Mouse (Mus musculus) hindbrain, embryonic 14.5 days (tissue): ENCODE results near the gene Ifitm1. TPM values are rescaled to one million over a fixed set of nuclear protein-coding genes. Genes with fewer than 3 reads are reported as not detected.

Experiments
- ATAC-seq: fragments of 200-750 bp; cut with Nextera tagmentation; 2 replicates; pipeline ENCODE4 v1.8.0; 2017; ENCODE audit warnings: moderate number of reproducible peaks, mild to moderate bottlenecking, moderate TSS enrichment, moderate library complexity; ENCODE audit not compliant: low FRiP score
- DNase-seq: peaks from one replicate; pipeline ENCODE4 v3.0.0-alpha.2; 2015; ENCODE audit warnings: low spot score
- H3K27ac ChIP-seq: fragments of 300-500 bp; sonication (generic); 2 replicates; pipeline ENCODE4 v1.5.1; 2014; ENCODE audit warnings: mild to moderate bottlenecking, moderate library complexity
- H3K27me3 ChIP-seq: fragments of 300-500 bp; sonication (generic); 2 replicates; pipeline ENCODE4 v1.6.1; 2014; ENCODE audit warnings: mild to moderate bottlenecking, low read length, mixed read lengths; ENCODE audit not compliant: control insufficient read depth, insufficient read depth
- H3K36me3 ChIP-seq: fragments of 300-500 bp; sonication (generic); replicated peaks from 2 replicates; pipeline ENCODE4 v1.6.1; 2014; ENCODE audit not compliant: control insufficient read depth, insufficient read depth
- H3K4me1 ChIP-seq: fragments of 300-500 bp; sonication (generic); replicated peaks from 2 replicates; pipeline ENCODE4 v1.6.1; 2014; ENCODE audit warnings: antibody characterized with exemption, low read length, mixed read lengths; ENCODE audit not compliant: control insufficient read depth, insufficient read depth
- H3K4me2 ChIP-seq: fragments of 300-500 bp; sonication (generic); replicated peaks from 2 replicates; pipeline ENCODE4 v1.6.1; 2014; ENCODE audit warnings: mild to moderate bottlenecking, moderate library complexity
- H3K4me3 ChIP-seq: fragments of 300-500 bp; sonication (generic); replicated peaks from 2 replicates; pipeline ENCODE4 v1.5.1; 2014; ENCODE audit warnings: mild to moderate bottlenecking, low read length
- H3K9ac ChIP-seq: fragments of 300-500 bp; sonication (generic); 2 replicates; pipeline ENCODE4 v1.6.1; 2014
- H3K9me3 ChIP-seq: fragments of 300-500 bp; sonication (generic); 2 replicates; pipeline ENCODE4 v1.6.1; 2016; ENCODE audit warnings: low read length; ENCODE audit not compliant: control insufficient read depth
- WGBS: fragments of 180-500 bp; shearing (Covaris S2); extraction: QIAGEN DNeasy Blood & Tissue Kit; methylation state at CpG from one replicate; pipeline ENCODE4 v1.1.7; 2014; 5-methylcytosine and 5-hydroxymethylcytosine counted together
- polyA plus RNA-seq: library from polyadenylated mRNA; unstranded; fragments of >200 nt; fragmentation: Nextera tagmentation; extraction: Ambion mirVana; gene quantifications from 2 replicates; pipeline ENCODE4 v1.2.1, GENCODE M21; 2014

The Ifitm1 gene
- polyA plus RNA-seq, 1 experiment from 2014 or later: 21.9 TPM

DNA sequence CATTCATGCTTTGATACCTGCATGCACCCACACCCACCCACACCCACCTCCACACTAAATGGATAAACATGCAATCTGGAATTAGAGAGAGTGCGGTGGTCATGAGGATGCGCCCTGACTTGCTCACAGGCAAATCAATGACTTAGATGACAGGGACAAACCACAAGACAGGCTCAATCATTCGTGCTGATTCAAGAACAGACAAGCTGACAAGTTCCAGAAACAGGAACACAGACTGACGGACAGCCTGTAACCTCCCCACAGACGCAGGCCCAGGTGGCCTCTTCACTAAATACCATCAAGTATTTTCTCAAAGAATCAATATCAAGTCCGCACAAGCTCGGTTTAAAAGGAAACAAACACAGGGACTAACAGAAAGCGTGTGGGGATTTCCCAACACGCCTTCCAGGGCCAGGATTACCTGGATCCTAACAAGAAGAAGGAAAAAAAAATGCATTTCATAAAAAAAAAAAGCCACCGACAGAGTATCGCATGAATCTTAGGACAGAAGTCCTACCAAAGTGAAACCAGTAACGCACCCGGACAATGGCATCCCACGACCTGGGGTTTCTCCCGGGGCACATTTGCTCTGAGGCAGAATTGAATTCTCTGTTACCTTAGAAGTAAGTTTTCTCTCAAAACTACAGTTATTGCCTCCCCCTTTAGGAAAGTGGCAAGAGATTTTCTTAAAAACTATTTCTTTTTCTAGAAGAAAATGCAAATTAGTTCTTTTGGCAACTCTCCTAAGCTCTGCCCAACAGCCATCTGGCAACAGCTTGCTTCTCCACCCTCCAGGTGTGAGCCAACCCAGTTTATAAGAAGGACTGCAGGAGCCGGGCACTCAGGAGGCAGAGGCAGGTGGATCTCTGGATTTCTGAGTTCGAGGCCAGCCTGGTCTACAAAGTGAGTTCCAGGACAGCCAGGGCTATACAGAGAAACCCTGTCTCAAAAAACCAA lies 20.4 kb downstream of the Ifitm1 start:
- no peaks in the 10 kb centered on the region for H3K36me3 ChIP-seq
- H3K4me1 ChIP-seq: no peaks in the 10 kb centered on the region
- no peaks in the 10 kb centered on the region for H3K27me3 ChIP-seq
- no peak overlapping the region for H3K9ac ChIP-seq
- no peak for ATAC-seq
- H3K9me3 ChIP-seq: no peaks in the 10 kb centered on the region
- 87% methylated on average over 17 of the region's 17 CpGs for WGBS
- DNase-seq: no peak
- H3K27ac ChIP-seq: no peak overlapping the region
- no peak overlapping the region for H3K4me2 ChIP-seq
- H3K4me3 ChIP-seq: no peak overlapping the region

- Histone ChIP-seq H3K27ac (no peak overlapping the region), H3K9me3 (no peaks in the 10 kb centered on the region), H3K36me3 (no peaks in the 10 kb centered on the region), H3K4me1 (no peaks in the 10 kb centered on the region), H3K9ac (no peak overlapping the region), H3K4me2 (no peak overlapping the region), H3K4me3 (no peak overlapping the region), H3K27me3 (no peaks in the 10 kb centered on the region)
- 67% methylated on average over 4 of the region's 4 CpGs for WGBS
- no peak for DNase-seq
- no peak for ATAC-seq
These were observed 22.0 kb downstream of the Ifitm1 start for GRCm38 (mm10) chr7:140989022-140989421.

DNA sequence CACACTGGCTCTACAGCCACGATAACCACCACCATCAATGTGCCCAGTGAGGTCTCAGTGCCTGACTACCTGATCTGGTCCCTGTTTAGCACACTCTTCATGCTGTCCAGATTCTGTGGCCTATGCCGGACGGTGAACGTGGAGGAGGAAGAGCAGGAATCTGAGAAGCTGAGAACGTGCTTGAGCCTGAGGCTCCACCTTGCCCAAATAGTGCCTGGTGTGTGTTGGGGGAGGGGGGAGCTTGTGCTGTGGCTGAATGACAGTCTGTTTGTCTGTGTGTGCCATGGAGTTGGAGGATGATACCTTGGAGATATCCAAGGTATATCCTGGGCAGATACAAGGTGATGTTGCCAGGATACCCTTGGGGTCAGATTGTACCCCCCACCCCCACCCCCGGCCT lies 23.2 kb downstream of the Ifitm1 start:
- H3K36me3 ChIP-seq: no peaks in the 10 kb centered on the region
- ATAC-seq (no peak), DNase-seq (no peak)
- no peaks in the 10 kb centered on the region for H3K27me3 ChIP-seq
- H3K4me3 ChIP-seq: no peak overlapping the region
- no peak overlapping the region for H3K4me2 ChIP-seq
- 78% methylated on average over 6 of the region's 6 CpGs for WGBS
- H3K9me3 ChIP-seq: no peaks in the 10 kb centered on the region
- H3K4me1 ChIP-seq: no peaks in the 10 kb centered on the region
- no peak overlapping the region for H3K27ac ChIP-seq
- H3K9ac ChIP-seq: no peak overlapping the region

DNA sequence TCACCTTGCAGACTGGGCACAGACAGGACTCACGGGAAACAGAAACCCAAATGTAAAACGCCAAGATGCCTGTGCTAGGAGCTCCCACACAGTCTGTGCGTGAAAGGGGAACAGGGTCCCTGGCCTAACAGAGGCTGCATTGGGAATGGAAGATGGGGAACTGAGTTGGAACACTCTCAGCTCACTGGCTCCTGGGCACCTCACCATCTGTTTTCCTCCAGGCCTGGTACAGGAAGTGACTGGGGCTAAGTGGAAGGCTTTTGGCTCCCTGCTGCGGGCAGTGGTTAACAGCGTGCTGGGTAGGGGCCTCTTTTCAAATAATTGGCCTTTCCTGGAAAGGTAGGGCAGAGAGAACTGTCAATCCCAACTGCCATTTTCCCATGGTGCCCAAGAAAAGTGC lies 23.6 kb downstream of the Ifitm1 start:
- no peaks in the 10 kb centered on the region for H3K36me3 ChIP-seq
- no peak overlapping the region for H3K27ac ChIP-seq
- DNase-seq (no peak), ATAC-seq (no peak)
- no peaks in the 10 kb centered on the region for H3K9me3 ChIP-seq
- no peak overlapping the region for H3K9ac ChIP-seq
- no peaks in the 10 kb centered on the region for H3K27me3 ChIP-seq
- H3K4me3 ChIP-seq: no peak overlapping the region
- no peaks in the 10 kb centered on the region for H3K4me1 ChIP-seq
- 72% methylated on average over 5 of the region's 5 CpGs for WGBS
- H3K4me2 ChIP-seq: no peak overlapping the region

DNA sequence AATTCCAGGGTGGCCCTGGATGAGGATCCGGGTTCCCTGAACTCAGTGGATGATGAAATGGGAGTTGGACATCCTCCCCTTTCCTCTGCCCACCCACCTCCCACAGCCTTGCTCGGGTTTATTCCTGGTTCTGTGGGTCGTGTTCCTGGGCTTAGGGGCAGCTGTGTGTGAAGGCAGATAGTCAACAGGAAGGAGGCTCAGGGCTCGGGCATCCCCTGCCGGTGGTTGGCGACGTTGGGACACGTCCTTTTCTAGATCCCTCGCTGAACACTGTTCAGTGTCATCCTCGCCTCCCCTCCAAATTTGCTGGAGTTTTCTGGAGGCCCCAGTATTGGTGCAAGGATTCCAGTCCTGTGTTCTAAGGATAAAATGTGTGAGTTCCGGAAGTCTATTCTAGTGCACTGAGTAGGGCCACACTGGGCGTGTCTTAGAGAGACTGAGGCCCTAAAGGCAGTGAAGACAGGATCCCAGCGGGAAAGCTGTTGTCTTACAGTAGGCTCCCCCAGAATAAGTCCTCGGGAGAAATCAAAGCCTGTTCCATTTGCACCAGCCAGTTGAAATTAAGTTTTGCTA lies 24.2 kb downstream of the Ifitm1 start:
- WGBS: 85% methylated on average over 14 of the region's 14 CpGs
- ATAC-seq: no peak

DNA sequence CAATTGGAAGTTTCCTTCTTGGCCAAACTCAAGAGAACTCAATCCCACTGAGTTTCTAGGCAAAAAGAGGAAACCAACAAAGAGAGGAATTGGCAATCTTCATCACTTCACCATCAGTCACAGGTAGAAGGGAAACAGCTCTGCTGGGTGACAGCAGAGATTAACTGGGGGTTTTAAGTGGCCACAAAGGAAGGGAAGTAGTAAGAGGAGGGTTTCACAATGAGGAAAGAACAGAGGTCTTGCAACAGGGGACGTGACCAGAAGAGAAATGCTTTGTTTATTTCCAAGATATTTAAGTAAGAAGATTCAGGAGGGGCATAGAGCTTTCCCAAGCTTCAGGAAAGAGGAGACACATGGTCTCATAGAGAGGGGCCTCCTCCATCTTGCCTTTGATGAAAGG lies 30.8 kb downstream of the Ifitm1 start:
- no peak overlapping the region for H3K9ac ChIP-seq
- WGBS: 76% methylated on average over 1 of the region's 1 CpGs
- no peaks in the 10 kb centered on the region for H3K36me3 ChIP-seq
- no peak for ATAC-seq
- DNase-seq: no peak
- H3K27ac ChIP-seq: no peak overlapping the region
- no peaks in the 10 kb centered on the region for H3K27me3 ChIP-seq
- H3K4me2 ChIP-seq: no peak overlapping the region
- no peak overlapping the region for H3K4me3 ChIP-seq
- H3K9me3 ChIP-seq: no peaks in the 10 kb centered on the region
- H3K4me1 ChIP-seq: no peaks in the 10 kb centered on the region

More for the DNA sequence above, 24.2 kb downstream of the Ifitm1 start:
- Histone ChIP-seq H3K27ac (no peak overlapping the region), H3K9ac (no peak overlapping the region), H3K9me3 (no peaks in the 10 kb centered on the region), H3K4me2 (no peak overlapping the region), H3K27me3 (no peaks in the 10 kb centered on the region), H3K4me3 (no peak overlapping the region), H3K4me1 (no peaks in the 10 kb centered on the region), H3K36me3 (no peaks in the 10 kb centered on the region)
- no peak for DNase-seq

DNA sequence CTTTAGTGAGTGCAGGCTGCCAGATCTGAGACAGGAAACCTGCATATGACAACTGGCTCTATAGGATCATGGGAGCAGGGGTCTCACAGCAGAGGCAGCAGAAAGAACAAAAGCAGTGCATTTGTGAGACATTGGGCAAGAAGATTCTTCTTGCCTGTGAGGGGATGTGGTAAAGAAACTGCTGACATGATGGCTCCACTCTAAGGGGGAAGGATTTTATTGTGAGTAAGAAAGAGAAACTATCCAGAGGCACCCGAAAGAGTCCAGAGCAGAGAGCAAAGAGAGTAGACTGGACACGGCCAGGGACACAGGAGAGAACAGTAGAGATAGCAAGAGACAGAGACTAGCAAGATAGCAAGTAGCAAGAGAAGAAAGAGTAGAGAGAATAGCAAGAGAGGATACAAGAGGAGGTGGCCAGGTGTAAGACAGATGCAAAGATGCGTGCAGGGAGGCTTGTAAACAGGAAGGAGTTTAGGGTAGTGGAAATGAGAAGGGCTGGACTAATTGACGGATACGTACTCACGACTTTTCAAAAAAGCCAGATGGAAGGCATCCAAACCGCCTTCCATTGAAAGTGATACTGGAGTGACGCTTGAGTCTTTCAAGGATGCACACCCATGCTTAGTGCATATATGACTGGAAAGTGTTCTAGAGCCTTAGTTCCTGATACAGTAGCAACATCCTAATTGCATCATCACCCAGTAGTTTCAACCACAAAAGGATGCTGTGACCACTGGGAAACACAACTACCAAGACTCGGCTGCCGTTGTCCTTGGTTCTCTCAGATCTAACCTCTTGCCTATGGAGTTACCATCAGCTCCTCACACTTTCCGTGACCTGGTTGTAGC lies 32.1 kb downstream of the Ifitm1 start:
- 94% methylated on average over 11 of the region's 11 CpGs for WGBS
- H3K36me3 ChIP-seq: no peaks in the 10 kb centered on the region
- no peak for ATAC-seq
- no peak overlapping the region for H3K27ac ChIP-seq
- H3K4me1 ChIP-seq: no peaks in the 10 kb centered on the region
- H3K4me3 ChIP-seq: no peak overlapping the region
- DNase-seq: no peak
- no peaks in the 10 kb centered on the region for H3K9me3 ChIP-seq
- no peak overlapping the region for H3K4me2 ChIP-seq
- H3K9ac ChIP-seq: no peak overlapping the region
- H3K27me3 ChIP-seq: no peaks in the 10 kb centered on the region

DNA sequence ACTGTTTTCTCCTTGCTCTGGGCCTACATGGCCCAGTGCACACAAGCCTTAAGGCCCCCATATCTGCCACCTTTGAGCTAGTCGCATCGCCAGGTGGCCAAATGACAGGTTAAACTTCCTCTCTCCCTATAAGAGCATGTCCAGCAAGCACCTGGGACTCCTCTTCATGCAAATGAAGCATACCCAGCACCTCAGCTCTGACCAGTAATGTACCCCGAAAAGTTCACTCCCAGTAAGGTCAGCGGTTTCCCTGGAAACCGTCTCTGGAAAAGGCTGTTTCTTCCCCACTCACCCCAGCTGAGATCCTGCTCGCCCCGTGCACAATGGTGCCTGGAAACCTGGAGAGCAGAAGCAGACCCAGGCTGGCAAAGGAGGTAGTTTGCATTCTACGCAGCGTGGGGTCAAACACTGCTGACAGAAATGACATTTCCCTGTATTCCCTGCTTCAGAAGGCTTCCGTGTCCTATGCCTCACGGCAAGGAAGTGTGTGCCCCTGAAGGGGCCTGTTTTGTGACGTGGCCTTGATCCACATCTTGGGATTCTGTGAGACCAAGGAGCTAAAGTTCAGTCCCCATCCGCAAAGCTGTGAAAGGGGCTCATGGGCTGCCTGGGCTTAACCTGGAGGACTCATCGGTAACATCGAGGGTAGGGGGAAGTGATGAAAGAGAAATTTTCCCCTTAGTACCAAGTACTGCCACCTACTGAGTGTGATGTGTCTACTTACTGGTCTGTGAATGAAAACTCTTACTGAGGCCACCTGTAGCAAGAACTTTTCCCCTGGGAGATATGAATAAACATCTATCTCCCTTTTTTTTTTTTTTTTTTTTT lies 34.1 kb downstream of the Ifitm1 start:
- H3K4me2 ChIP-seq: no peak overlapping the region
- DNase-seq (no peak), ATAC-seq (no peak)
- 67% methylated on average over 15 of the region's 15 CpGs for WGBS
- no peak overlapping the region for H3K27ac ChIP-seq
- no peaks in the 10 kb centered on the region for H3K36me3 ChIP-seq
- no peak overlapping the region for H3K9ac ChIP-seq
- no peak overlapping the region for H3K4me3 ChIP-seq
- no peaks in the 10 kb centered on the region for H3K9me3 ChIP-seq
- H3K27me3 ChIP-seq: no peaks in the 10 kb centered on the region
- no peaks in the 10 kb centered on the region for H3K4me1 ChIP-seq
